Mouse (Mus musculus) lung, postnatal 0 days (tissue): ENCODE measurements at regions not wholly inside any gene's neighbourhood (a gene's known extent, or its start where the extent isn't known, plus 50 kb on each side); places are given as distances from the start of the nearest gene placed in this dataset.

Experiments used
- ATAC-seq: fragments of 200-750 bp; cut with Nextera tagmentation; 2 replicates; pipeline ENCODE4 v1.8.0; 2017; ENCODE audit warnings: moderate library complexity
- DNase-seq: peaks from one replicate; pipeline ENCODE4 v3.0.0-alpha.2; 2016; ENCODE audit warnings: low spot score
- H3K27ac ChIP-seq: fragments of 300-500 bp; sonication (generic); 2 replicates; pipeline ENCODE4 v1.5.1; 2014; ENCODE audit warnings: antibody characterized with exemption, mild to moderate bottlenecking, low read length, mixed read lengths
- H3K27me3 ChIP-seq: fragments of 300-500 bp; sonication (generic); replicated peaks from 2 replicates; pipeline ENCODE4 v1.6.1; 2014; ENCODE audit warnings: low read length, mixed read lengths; ENCODE audit not compliant: insufficient read depth
- H3K36me3 ChIP-seq: fragments of 300-500 bp; sonication (generic); 2 replicates; pipeline ENCODE4 v1.6.1; 2014; ENCODE audit warnings: low read length, mixed read lengths; ENCODE audit not compliant: insufficient read depth
- H3K4me1 ChIP-seq: fragments of 300-500 bp; sonication (generic); 2 replicates; pipeline ENCODE4 v1.6.1; 2014; ENCODE audit warnings: antibody characterized with exemption, low read depth, low read length, mixed read lengths; ENCODE audit not compliant: insufficient read depth
- H3K4me2 ChIP-seq: fragments of 300-500 bp; sonication (generic); replicated peaks from 2 replicates; pipeline ENCODE4 v1.6.1; 2014; ENCODE audit warnings: low read depth, mild to moderate bottlenecking, low read length, moderate library complexity, mixed read lengths
- H3K4me3 ChIP-seq: fragments of 300-500 bp; sonication (generic); 2 replicates; pipeline ENCODE4 v1.5.1; 2014; ENCODE audit warnings: low read depth, low read length
- H3K9ac ChIP-seq: fragments of 300-500 bp; sonication (generic); replicated peaks from 2 replicates; pipeline ENCODE4 v1.6.1; 2014; ENCODE audit warnings: low read depth, mild to moderate bottlenecking
- H3K9me3 ChIP-seq: fragments of 300-500 bp; sonication (generic); 2 replicates; pipeline ENCODE4 v1.6.1; 2016; ENCODE audit warnings: low read length, mixed read lengths
- CTCF ChIP-seq: IDR thresholded peaks from 2 replicates; pipeline ENCODE4 v1.5.1; 2016; ENCODE audit warnings: antibody characterized with exemption, mild to moderate bottlenecking
- EP300 ChIP-seq: IDR thresholded peaks from 2 replicates; pipeline ENCODE4 v1.6.1; 2016; ENCODE audit warnings: antibody characterized with exemption, mild to moderate bottlenecking, control low read depth
- WGBS: fragments of 180-500 bp; shearing (Covaris S2); extraction: QIAGEN DNeasy Blood & Tissue Kit; methylation state at CpG from one replicate; pipeline ENCODE4 v1.1.7; 2014; 5-methylcytosine and 5-hydroxymethylcytosine counted together

DNA sequence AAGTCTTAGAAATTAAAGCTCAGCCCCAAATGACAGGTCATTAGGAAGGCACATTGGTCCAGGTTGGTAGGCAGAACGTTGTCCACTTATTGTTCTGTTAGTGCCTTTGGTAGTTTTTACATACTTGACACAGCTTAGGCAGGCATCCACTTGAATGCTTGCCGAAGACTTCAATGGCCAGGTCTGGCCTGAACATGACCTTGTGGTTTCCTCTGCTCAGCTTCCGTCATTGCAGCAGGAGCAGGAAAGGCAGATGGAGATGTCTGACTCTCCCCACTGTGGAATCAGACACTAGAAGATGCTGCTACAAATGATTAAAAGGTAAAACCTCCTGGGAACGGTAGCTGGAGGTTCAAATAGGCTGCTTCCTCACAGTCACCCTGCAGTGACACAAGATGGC is 159.5 kb upstream of the Rybp start:
- Histone ChIP-seq H3K36me3 (no peaks in the 10 kb centered on the region), H3K4me1 (no peaks in the 10 kb centered on the region), H3K4me2 (no peak overlapping the region), H3K9ac (no peak overlapping the region), H3K27me3 (no peaks in the 10 kb centered on the region), H3K27ac (no peak overlapping the region), H3K9me3 (no peaks in the 10 kb centered on the region), H3K4me3 (no peak overlapping the region)
- DNase-seq (no peak), ATAC-seq (no peak)
- TF ChIP-seq EP300 = no peak
- TF ChIP-seq CTCF = no peak
- 37% methylated on average over 4 of the region's 4 CpGs for WGBS

DNA sequence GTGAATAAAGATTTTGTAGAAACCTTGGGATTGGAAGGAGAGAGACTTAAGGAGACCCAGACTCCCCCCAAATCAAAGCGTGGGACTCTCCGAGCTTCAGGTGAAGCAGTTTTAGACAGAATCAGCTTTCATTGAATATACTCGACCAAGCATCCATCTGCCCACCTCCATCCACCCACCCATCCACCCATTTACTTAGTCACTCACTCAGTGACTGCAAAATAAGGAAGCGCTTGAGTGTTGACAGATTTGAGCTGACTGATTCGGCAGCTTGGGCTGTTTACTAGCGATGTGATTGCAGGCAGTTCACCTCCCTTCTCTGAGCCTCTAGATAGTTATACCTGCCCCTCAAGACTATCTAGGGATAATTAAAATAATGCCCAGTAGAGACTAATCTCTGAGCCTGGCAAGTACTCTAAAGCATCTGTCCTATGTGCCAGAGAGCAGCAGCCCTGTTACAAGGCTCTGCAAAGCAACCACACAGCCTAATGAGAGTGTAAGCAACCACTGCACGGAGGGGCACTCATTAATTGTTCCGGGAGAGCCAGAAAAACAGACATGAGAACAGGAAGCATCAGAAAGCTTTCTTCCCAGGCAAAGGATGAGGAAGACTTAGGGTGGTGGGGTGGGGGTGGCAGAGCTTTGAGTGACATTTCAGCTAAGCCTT is 151.9 kb upstream of the Rybp start:
- no peak for DNase-seq
- no peak for ATAC-seq

DNA sequence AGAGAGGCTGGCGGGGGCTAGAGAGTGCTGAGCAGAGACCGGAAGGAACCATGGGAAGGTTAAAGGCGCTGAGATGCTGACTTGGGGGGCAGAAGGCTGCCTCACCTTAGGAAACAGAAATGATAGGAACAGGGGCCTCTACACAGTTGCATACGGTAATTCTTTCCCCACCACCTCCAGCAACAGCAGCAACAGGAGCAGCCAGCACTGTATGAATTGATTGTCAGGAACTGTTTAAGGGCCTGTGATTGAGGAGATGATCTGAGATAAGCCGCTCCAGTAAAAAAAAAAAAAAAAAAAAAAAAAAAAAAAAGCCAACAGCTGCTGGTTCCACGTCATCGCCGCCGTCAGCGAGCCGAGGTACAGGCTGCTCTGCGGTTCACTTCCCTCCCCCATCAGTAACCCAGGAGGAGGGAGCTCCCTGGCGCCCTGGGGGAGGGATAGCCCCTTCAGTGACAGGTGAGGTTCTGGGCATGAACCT is 151.3 kb upstream of the Rybp start:
- peak; percentile 45 for DNase-seq
- H3K9ac ChIP-seq = no peak overlapping the region
- peak overlapping the region; percentile 28; the same call in 1 of the 2 replicates for H3K4me2 ChIP-seq
- 0 out of 2 replicates have a peak overlapping the region, but pooled peaks have one; percentile 12 for H3K4me3 ChIP-seq
- H3K4me1 ChIP-seq = no peaks in the 10 kb centered on the region
- ATAC-seq = peak; percentile 46; the same call in 1 of the 2 replicates
- no peaks in the 10 kb centered on the region for H3K36me3 ChIP-seq
- TF ChIP-seq CTCF = no peak
- TF ChIP-seq EP300 = no peak
- no peaks in the 10 kb centered on the region for H3K27me3 ChIP-seq
- WGBS = 1% methylated on average over 13 of the region's 13 CpGs
- no peaks in the 10 kb centered on the region for H3K9me3 ChIP-seq
- H3K27ac ChIP-seq = no peak overlapping the region

More for the DNA sequence above, 151.9 kb upstream of the Rybp start:
- 0 out of 2 replicates have a peak overlapping the region, but pooled peaks have one; percentile 28 for H3K4me2 ChIP-seq
- H3K27me3 ChIP-seq = no peaks in the 10 kb centered on the region
- 0 out of 2 replicates have a peak overlapping the region, but pooled peaks have one; percentile 12 for H3K4me3 ChIP-seq
- no peaks in the 10 kb centered on the region for H3K36me3 ChIP-seq
- no peak for TF ChIP-seq EP300
- TF ChIP-seq CTCF = no peak
- H3K9me3 ChIP-seq = no peaks in the 10 kb centered on the region
- no peak overlapping the region for H3K9ac ChIP-seq
- no peak overlapping the region for H3K27ac ChIP-seq
- WGBS = 6% methylated on average over 8 of the region's 8 CpGs
- no peaks in the 10 kb centered on the region for H3K4me1 ChIP-seq

DNA sequence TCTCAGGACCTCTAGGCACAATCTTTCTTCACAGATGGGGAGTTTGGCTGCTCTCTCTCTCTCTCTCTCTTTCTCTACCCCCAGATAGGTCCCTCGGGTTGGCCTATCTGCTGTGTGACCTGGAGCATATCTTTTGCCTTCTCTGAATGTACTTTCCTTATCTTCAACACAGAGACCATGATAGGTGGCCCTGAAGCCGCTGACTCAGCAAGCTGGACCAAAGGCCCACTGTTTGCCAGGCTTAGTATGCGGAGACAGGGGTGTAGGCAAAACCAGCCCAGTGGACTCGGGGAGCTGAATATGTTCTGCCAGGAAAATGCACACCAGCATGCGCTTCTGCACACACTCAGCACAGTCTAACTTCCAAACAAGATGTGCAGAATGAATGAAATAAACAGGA is 150.7 kb upstream of the Rybp start:
- Histone ChIP-seq H3K9me3 (no peaks in the 10 kb centered on the region), H3K27me3 (no peaks in the 10 kb centered on the region), H3K27ac (no peak overlapping the region), H3K4me1 (no peaks in the 10 kb centered on the region), H3K4me3 (no peak overlapping the region), H3K9ac (no peak overlapping the region), H3K4me2 (no peak overlapping the region), H3K36me3 (no peaks in the 10 kb centered on the region)
- TF ChIP-seq EP300 = no peak
- WGBS = 36% methylated on average over 5 of the region's 5 CpGs
- ATAC-seq (no peak), DNase-seq (no peak)

DNA sequence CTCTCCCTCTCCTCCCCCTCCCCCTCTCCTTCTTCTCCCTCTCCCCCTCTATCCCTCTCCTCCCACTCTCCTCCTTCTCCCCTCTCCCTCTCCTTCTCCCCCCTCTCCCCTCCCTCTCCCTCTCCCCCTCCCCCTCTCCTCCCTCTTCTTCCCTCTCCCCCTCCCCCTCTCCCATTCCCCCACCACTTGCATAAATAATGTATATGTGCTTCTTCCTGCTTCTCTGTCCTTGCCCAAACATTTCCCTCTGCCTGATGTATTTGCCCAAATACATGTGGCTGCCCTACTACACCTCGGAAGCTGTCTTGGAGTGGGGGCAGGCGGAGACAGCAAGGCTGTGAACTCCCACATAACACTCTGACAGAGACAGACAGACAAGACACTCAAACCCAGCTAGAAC is 149.2 kb upstream of the Rybp start:
- H3K27me3 ChIP-seq = no peaks in the 10 kb centered on the region
- no peak overlapping the region for H3K4me3 ChIP-seq
- H3K4me1 ChIP-seq = no peaks in the 10 kb centered on the region
- no peak overlapping the region for H3K4me2 ChIP-seq
- H3K36me3 ChIP-seq = no peaks in the 10 kb centered on the region
- ATAC-seq (no peak), DNase-seq (no peak)
- WGBS = 70% methylated on average over 2 of the region's 2 CpGs
- H3K9ac ChIP-seq = no peak overlapping the region
- H3K9me3 ChIP-seq = no peaks in the 10 kb centered on the region
- H3K27ac ChIP-seq = no peak overlapping the region
- TF ChIP-seq EP300 (no peak), CTCF (no peak)

DNA sequence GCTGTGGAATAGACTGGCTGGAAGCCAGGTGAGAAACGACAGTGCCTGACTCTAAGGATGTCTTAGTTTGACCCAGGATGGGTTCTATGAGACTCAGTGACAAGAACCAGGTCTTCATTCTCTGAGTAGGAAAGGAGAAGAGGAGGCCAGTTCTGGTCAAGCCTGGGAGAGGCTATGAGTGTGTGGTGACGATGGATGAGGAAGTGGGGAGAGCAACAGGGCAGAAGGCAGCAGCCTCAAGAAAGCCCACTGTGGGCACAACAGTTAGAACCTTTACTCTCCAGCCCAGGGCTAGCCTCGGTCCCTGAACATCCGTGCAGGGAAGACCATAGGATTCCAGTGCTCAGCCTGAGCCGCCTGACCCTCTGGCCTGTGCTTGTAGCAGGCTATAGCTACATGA is 147.9 kb upstream of the Rybp start:
- H3K9me3 ChIP-seq = no peaks in the 10 kb centered on the region
- DNase-seq = no peak
- H3K4me1 ChIP-seq = no peaks in the 10 kb centered on the region
- H3K36me3 ChIP-seq = no peaks in the 10 kb centered on the region
- H3K27ac ChIP-seq = no peak overlapping the region
- no peaks in the 10 kb centered on the region for H3K27me3 ChIP-seq
- ATAC-seq = no peak
- TF ChIP-seq CTCF = no peak
- TF ChIP-seq EP300 = no peak
- H3K4me2 ChIP-seq = no peak overlapping the region
- H3K9ac ChIP-seq = no peak overlapping the region
- no peak overlapping the region for H3K4me3 ChIP-seq
- WGBS = 38% methylated on average over 4 of the region's 5 CpGs
